Mouse (Mus musculus) stomach, postnatal 0 days (tissue): ENCODE results near the gene Ube2s.

Experiments used
- CTCF ChIP-seq: IDR thresholded peaks from 2 replicates; pipeline ENCODE4 v1.5.1; 2016; ENCODE audit warnings: antibody characterized with exemption, low read depth, mild to moderate bottlenecking, moderate library complexity
- EP300 ChIP-seq: optimal IDR thresholded peaks from 2 replicates; pipeline ENCODE3; 2016; ENCODE audit warnings: antibody characterized with exemption

DNA sequence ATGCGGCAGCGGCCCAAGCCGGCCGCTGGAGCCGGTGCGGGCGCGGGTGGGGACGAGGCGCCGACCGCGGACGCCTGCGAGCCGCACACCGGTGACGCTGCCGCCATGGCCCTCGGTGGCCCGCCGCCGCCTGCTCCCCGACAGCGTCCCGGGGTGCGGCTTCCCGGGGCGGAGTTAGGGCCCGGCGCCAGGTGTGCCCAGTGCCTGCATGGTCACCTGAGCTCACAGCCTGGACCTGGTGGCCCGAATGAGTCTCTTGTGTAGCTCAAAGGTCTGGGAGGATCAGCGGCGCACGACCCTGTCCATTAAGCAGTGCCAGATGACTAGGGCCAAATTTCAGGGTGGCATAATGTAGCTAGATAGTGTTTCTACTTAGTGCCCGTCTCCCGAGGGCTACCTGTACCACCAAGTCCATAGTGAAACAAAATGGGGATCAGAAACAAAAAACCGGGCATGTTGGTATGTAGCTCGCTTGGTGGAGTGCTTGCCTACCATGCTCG lies 22.9 kb downstream of the Ube2s start, which contains the start of gene Tmem238:
- TF ChIP-seq CTCF, result no peak
- no peak for TF ChIP-seq EP300
